Mouse (Mus musculus) intestine, postnatal 0 days (tissue): ENCODE measurements at regions not wholly inside any gene's neighbourhood (a gene's known extent, or its start where the extent isn't known, plus 50 kb on each side); places are given as distances from the start of the nearest gene placed in this dataset.

ENCODE experiments used
- ATAC-seq: fragments of 200-750 bp; cut with Nextera tagmentation; 2 replicates; pipeline ENCODE4 v1.8.0; 2017; ENCODE audit warnings: mild to moderate bottlenecking, moderate TSS enrichment, moderate library complexity
- H3K27ac ChIP-seq: fragments of 300-500 bp; sonication (generic); 2 replicates; pipeline ENCODE4 v1.5.1; 2014; ENCODE audit warnings: mild to moderate bottlenecking, low read depth, low read length, moderate library complexity
- H3K27me3 ChIP-seq: fragments of 300-500 bp; sonication (generic); replicated peaks from 2 replicates; pipeline ENCODE4 v1.6.1; 2014; ENCODE audit warnings: low read length, mixed read lengths; ENCODE audit not compliant: control insufficient read depth, insufficient read depth
- H3K36me3 ChIP-seq: fragments of 300-500 bp; sonication (generic); 2 replicates; pipeline ENCODE4 v1.6.1; 2014; ENCODE audit warnings: mild to moderate bottlenecking, moderate library complexity; ENCODE audit not compliant: control insufficient read depth, insufficient read depth
- H3K4me1 ChIP-seq: fragments of 300-500 bp; sonication (generic); replicated peaks from 2 replicates; pipeline ENCODE4 v1.6.1; 2014; ENCODE audit warnings: antibody characterized with exemption, low read length, mixed read lengths; ENCODE audit not compliant: control insufficient read depth, insufficient read depth
- H3K4me2 ChIP-seq: fragments of 300-500 bp; sonication (generic); replicated peaks from 2 replicates; pipeline ENCODE4 v1.6.1; 2014; ENCODE audit warnings: low read depth, mild to moderate bottlenecking, moderate library complexity
- H3K4me3 ChIP-seq: fragments of 300-500 bp; sonication (generic); 2 replicates; pipeline ENCODE4 v1.5.1; 2014; ENCODE audit warnings: low read depth, low read length
- H3K9ac ChIP-seq: fragments of 300-500 bp; sonication (generic); 2 replicates; pipeline ENCODE4 v1.6.1; 2014; ENCODE audit warnings: mild to moderate bottlenecking, low read depth, low read length
- H3K9me3 ChIP-seq: fragments of 300-500 bp; sonication (generic); 2 replicates; pipeline ENCODE4 v1.6.1; 2016; ENCODE audit warnings: mixed run types; ENCODE audit not compliant: control insufficient read depth
- CTCF ChIP-seq: sonication (generic); IDR thresholded peaks from 2 replicates; pipeline ENCODE4 v1.5.1; 2016; ENCODE audit warnings: low read depth, mild to moderate bottlenecking, control low read depth, antibody characterized with exemption, moderate library complexity
- WGBS: fragments of 180-500 bp; shearing (Covaris S2); extraction: QIAGEN DNeasy Blood & Tissue Kit; methylation state at CpG from one replicate; pipeline ENCODE4 v1.1.7; 2014; 5-methylcytosine and 5-hydroxymethylcytosine counted together

GRCm38 (mm10) chr2:109038131-109038695 lies 242.3 kb upstream of the Kif18a start:
- H3K9me3 ChIP-seq = no peaks in the 10 kb centered on the region
- no peaks in the 10 kb centered on the region for H3K4me1 ChIP-seq
- no peak for TF ChIP-seq CTCF
- H3K27ac ChIP-seq = no peak overlapping the region
- H3K4me3 ChIP-seq = no peak overlapping the region
- no peak overlapping the region for H3K4me2 ChIP-seq
- no peaks in the 10 kb centered on the region for H3K36me3 ChIP-seq
- no peak for ATAC-seq
- WGBS = 76% methylated on average over 6 of the region's 6 CpGs
- no peaks in the 10 kb centered on the region for H3K27me3 ChIP-seq
- no peak overlapping the region for H3K9ac ChIP-seq
